Mouse (Mus musculus) lung, postnatal 36 days (tissue): ENCODE measurements at regions not wholly inside any gene's neighbourhood (a gene's known extent, or its start where the extent isn't known, plus 50 kb on each side); places are given as distances from the start of the nearest gene placed in this dataset.

Experiments used
- DNase-seq: peaks from one replicate; pipeline ENCODE4 v3.0.0; 2022; ENCODE audit warnings: mixed read lengths

- DNase-seq: no peak
These were observed 82.9 kb upstream of the Jade1 start for GRCm38 (mm10) chr3:41472586-41472985.

GRCm38 (mm10) chr3:41469106-41469505 is 86.4 kb upstream of the Jade1 start:
- DNase-seq: no peak

- DNase-seq: no peak
These were observed 87.7 kb upstream of the Jade1 start for GRCm38 (mm10) chr3:41467857-41468256.

GRCm38 (mm10) chr3:41465893-41466292 is 89.6 kb upstream of the Jade1 start:
- no peak for DNase-seq

- peak; percentile 16 for DNase-seq
These were observed 92.4 kb upstream of the Jade1 start for GRCm38 (mm10) chr3:41462953-41463644.

- no peak for DNase-seq
These were observed 95.4 kb upstream of the Jade1 start for GRCm38 (mm10) chr3:41460131-41460530.

- no peak for DNase-seq
These were observed 97.4 kb upstream of the Jade1 start for GRCm38 (mm10) chr3:41458156-41458555.

GRCm38 (mm10) chr3:41453525-41453924 is 102.0 kb upstream of the Jade1 start:
- no peak for DNase-seq

GRCm38 (mm10) chr3:41452716-41453090 is 102.8 kb upstream of the Jade1 start:
- no peak for DNase-seq

GRCm38 (mm10) chr3:41452020-41452715 is 103.4 kb upstream of the Jade1 start:
- DNase-seq: peak; percentile 20

GRCm38 (mm10) chr3:41450696-41451095 is 104.8 kb upstream of the Jade1 start:
- DNase-seq: no peak

GRCm38 (mm10) chr3:41444243-41444753 is 111.2 kb upstream of the Jade1 start:
- DNase-seq: no peak

GRCm38 (mm10) chr3:41436238-41436637 is 119.3 kb upstream of the Jade1 start:
- no peak for DNase-seq

- DNase-seq: no peak
These were observed 122.4 kb upstream of the Jade1 start for GRCm38 (mm10) chr3:41433106-41433505.

- DNase-seq: no peak
These were observed 123.2 kb upstream of the Jade1 start for GRCm38 (mm10) chr3:41432376-41432775.

- DNase-seq: peak; percentile 37
These were observed 125.3 kb upstream of the Jade1 start for GRCm38 (mm10) chr3:41430191-41430590.

GRCm38 (mm10) chr3:41426946-41427345 is 128.6 kb upstream of the Jade1 start:
- DNase-seq: no peak

- no peak for DNase-seq
These were observed 129.7 kb upstream of the Jade1 start for GRCm38 (mm10) chr3:41425863-41426262.

GRCm38 (mm10) chr3:41424142-41424939 is 131.2 kb upstream of the Jade1 start:
- DNase-seq: no peak

GRCm38 (mm10) chr3:41423630-41424029 is 131.9 kb upstream of the Jade1 start:
- DNase-seq: no peak

GRCm38 (mm10) chr3:41422615-41423579 is 132.6 kb upstream of the Jade1 start:
- no peak for DNase-seq

GRCm38 (mm10) chr3:41413771-41414170 is 141.8 kb upstream of the Jade1 start:
- DNase-seq: no peak
